Mouse (Mus musculus) heart, postnatal 0 days (tissue): ENCODE measurements at regions not wholly inside any gene's neighbourhood (a gene's known extent, or its start where the extent isn't known, plus 50 kb on each side); places are given as distances from the start of the nearest gene placed in this dataset.

Source experiments
- ATAC-seq: fragments of 200-750 bp; cut with Nextera tagmentation; 2 replicates; pipeline ENCODE4 v1.8.0; 2017; ENCODE audit warnings: low read depth, moderate number of reproducible peaks, moderate library complexity; ENCODE audit not compliant: insufficient read depth
- DNase-seq: peaks from one replicate; pipeline ENCODE4 v3.0.0-alpha.2; 2016; ENCODE audit warnings: low spot score
- H3K27ac ChIP-seq: fragments of 300-500 bp; sonication (generic); 2 replicates; pipeline ENCODE4 v1.5.1; 2014; ENCODE audit warnings: low read depth, mild to moderate bottlenecking
- H3K27me3 ChIP-seq: fragments of 300-500 bp; sonication (generic); 2 replicates; pipeline ENCODE4 v1.6.1; 2014; ENCODE audit warnings: low read length, mixed read lengths; ENCODE audit not compliant: control insufficient read depth, insufficient read depth
- H3K36me3 ChIP-seq: fragments of 300-500 bp; sonication (generic); replicated peaks from 2 replicates; pipeline ENCODE4 v1.6.1; 2014; ENCODE audit warnings: low read length, mixed read lengths; ENCODE audit not compliant: control insufficient read depth, insufficient read depth
- H3K4me1 ChIP-seq: fragments of 300-500 bp; sonication (generic); 2 replicates; pipeline ENCODE4 v1.6.1; 2014; ENCODE audit warnings: antibody characterized with exemption; ENCODE audit not compliant: control insufficient read depth, insufficient read depth
- H3K4me2 ChIP-seq: fragments of 300-500 bp; sonication (generic); 2 replicates; pipeline ENCODE4 v1.6.1; 2014; ENCODE audit warnings: low read depth, mild to moderate bottlenecking, low read length, moderate library complexity
- H3K4me3 ChIP-seq: fragments of 300-500 bp; sonication (generic); 2 replicates; pipeline ENCODE4 v1.5.1; 2014; ENCODE audit warnings: low read depth, low read length
- H3K9ac ChIP-seq: fragments of 300-500 bp; sonication (generic); replicated peaks from 2 replicates; pipeline ENCODE4 v1.6.1; 2014; ENCODE audit warnings: low read depth, low read length, mixed read lengths
- H3K9me3 ChIP-seq: fragments of 300-500 bp; sonication (generic); replicated peaks from 2 replicates; pipeline ENCODE4 v1.6.1; 2016; ENCODE audit warnings: low read length; ENCODE audit not compliant: control insufficient read depth
- CTCF ChIP-seq: IDR thresholded peaks from 2 replicates; pipeline ENCODE4 v1.5.1; 2016; ENCODE audit warnings: antibody characterized with exemption, control low read depth, low read depth
- EP300 ChIP-seq: IDR thresholded peaks from 2 replicates; pipeline ENCODE4 v1.6.1; 2016; ENCODE audit warnings: antibody characterized with exemption, low read depth
- WGBS: fragments of 180-500 bp; shearing (Covaris S2); extraction: QIAGEN DNeasy Blood & Tissue Kit; methylation state at CpG from one replicate; pipeline ENCODE4 v1.1.7; 2014; 5-methylcytosine and 5-hydroxymethylcytosine counted together

- Histone ChIP-seq H3K27me3 (no peaks in the 10 kb centered on the region), H3K9me3 (0 out of 2 replicates have a peak, but pooled peaks cover under 1% of the 10 kb centered on the region), H3K9ac (no peak overlapping the region), H3K36me3 (no peaks in the 10 kb centered on the region), H3K4me3 (no peak overlapping the region), H3K4me1 (no peaks in the 10 kb centered on the region), H3K4me2 (no peak overlapping the region), H3K27ac (no peak overlapping the region)
- no peak for TF ChIP-seq CTCF
- no peak for TF ChIP-seq EP300
- DNase-seq (no peak), ATAC-seq (no peak)
- WGBS: 76% methylated on average over 4 of the region's 4 CpGs
These were observed 593.4 kb upstream of the Cited2 start for GRCm38 (mm10) chr10:17129391-17130163.

- ATAC-seq (no peak), DNase-seq (no peak)
- no peak overlapping the region for H3K9ac ChIP-seq
- H3K4me3 ChIP-seq: no peak overlapping the region
- 87% methylated on average over 1 of the region's 1 CpGs for WGBS
- no peaks in the 10 kb centered on the region for H3K27me3 ChIP-seq
- H3K9me3 ChIP-seq: no peaks in the 10 kb centered on the region
- H3K27ac ChIP-seq: no peak overlapping the region
- H3K4me2 ChIP-seq: no peak overlapping the region
- H3K36me3 ChIP-seq: no peaks in the 10 kb centered on the region
- TF ChIP-seq CTCF: no peak
- no peak for TF ChIP-seq EP300
- no peaks in the 10 kb centered on the region for H3K4me1 ChIP-seq
These were observed 592.4 kb upstream of the Cited2 start for GRCm38 (mm10) chr10:17130661-17131060.

GRCm38 (mm10) chr10:17131763-17132162 is 591.3 kb upstream of the Cited2 start:
- Histone ChIP-seq H3K27me3 (no peaks in the 10 kb centered on the region), H3K9me3 (no peaks in the 10 kb centered on the region), H3K9ac (no peak overlapping the region), H3K4me1 (no peaks in the 10 kb centered on the region), H3K27ac (no peak overlapping the region), H3K4me3 (no peak overlapping the region), H3K36me3 (no peaks in the 10 kb centered on the region), H3K4me2 (no peak overlapping the region)
- no peak for DNase-seq
- WGBS: 2% methylated on average over 4 of the region's 4 CpGs
- TF ChIP-seq CTCF (no peak), EP300 (no peak)
- ATAC-seq: no peak

- H3K9me3 ChIP-seq: no peaks in the 10 kb centered on the region
- ATAC-seq (no peak), DNase-seq (no peak)
- H3K4me2 ChIP-seq: no peak overlapping the region
- H3K9ac ChIP-seq: no peak overlapping the region
- no peak overlapping the region for H3K4me3 ChIP-seq
- no peaks in the 10 kb centered on the region for H3K27me3 ChIP-seq
- H3K36me3 ChIP-seq: no peaks in the 10 kb centered on the region
- TF ChIP-seq EP300: no peak
- no peak for TF ChIP-seq CTCF
- H3K4me1 ChIP-seq: no peaks in the 10 kb centered on the region
- 44% methylated on average over 3 of the region's 3 CpGs for WGBS
- H3K27ac ChIP-seq: no peak overlapping the region
These were observed 547.6 kb upstream of the Cited2 start for GRCm38 (mm10) chr10:17175385-17175784.

- Histone ChIP-seq H3K27ac (no peak overlapping the region), H3K36me3 (no peaks in the 10 kb centered on the region), H3K4me3 (no peak overlapping the region), H3K27me3 (no peaks in the 10 kb centered on the region), H3K4me1 (no peaks in the 10 kb centered on the region), H3K4me2 (no peak overlapping the region), H3K9ac (no peak overlapping the region), H3K9me3 (no peaks in the 10 kb centered on the region)
- ATAC-seq (no peak), DNase-seq (no peak)
- 75% methylated on average over 1 of the region's 1 CpGs for WGBS
- TF ChIP-seq EP300 (no peak), CTCF (no peak)
These were observed 546.0 kb upstream of the Cited2 start for GRCm38 (mm10) chr10:17177054-17177453.
